8 mouse cellular contexts compared by ENCODE assay signal in the genomic region with DNA sequence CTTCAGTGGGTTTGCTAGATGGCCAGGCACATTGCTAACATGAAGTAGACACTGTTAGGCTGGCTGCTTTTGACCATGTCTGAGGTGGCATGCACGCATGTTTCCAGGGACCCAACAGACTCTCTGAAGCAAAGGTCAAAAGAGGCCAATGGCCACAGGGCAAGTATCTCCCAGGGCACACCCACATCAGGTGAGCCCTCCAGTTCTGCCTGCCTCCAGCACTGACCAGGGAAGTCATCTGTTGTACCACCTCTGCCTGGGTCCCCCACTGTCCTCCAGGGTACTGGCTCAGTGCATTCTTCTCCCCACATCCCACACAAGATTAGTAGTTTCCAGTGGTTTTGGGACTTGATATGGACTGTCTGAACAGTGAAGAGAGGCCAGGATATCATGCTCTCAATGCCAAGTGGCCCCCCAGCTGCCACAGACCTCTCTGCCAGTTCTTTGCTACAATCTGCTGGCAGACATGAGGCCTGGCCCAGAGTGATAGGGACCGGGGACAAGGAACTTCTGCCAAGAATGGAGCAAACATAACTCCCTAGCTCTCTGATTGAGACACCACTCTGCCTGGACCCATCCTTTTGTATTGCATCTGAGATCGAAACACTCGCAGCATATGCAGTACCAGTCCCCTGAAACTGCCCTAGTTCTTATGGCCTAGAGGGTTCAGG. TPM values are rescaled to one million over a fixed set of nuclear protein-coding genes. Genes with fewer than 3 reads are reported as not detected.
A peak's percentile ranks its signal among the peaks of the same experiment; 100 is the strongest.
DNase-seq lines count a peak whose midpoint lies in the region; ATAC-seq and TF ChIP-seq lines count a peak whose summit lies in the region.

No protein-coding gene starts in this region.

- no peak for TF ChIP-seq POLR2A in spleen, adult 2 months (IDR thresholded peaks at IDR 0.05; ENCODE audit: low read depth, low read length)

- peak overlapping the region; percentile 64 for H3K9ac ChIP-seq in forebrain, embryonic 12.5 days
- H3K9ac ChIP-seq in kidney, embryonic 15.5 days, result peak overlapping the region; percentile 41; the same call in 1 of the 2 replicates

- peaks cover 4% of the 10 kb centered on the region; the same call in 1 of the 2 replicates for H3K36me3 ChIP-seq in spleen, adult 2 months (ENCODE audit: control insufficient read depth, insufficient read depth, low read length)
- H3K36me3 ChIP-seq in forebrain, embryonic 12.5 days (replicated peaks), result peaks cover 14% of the 10 kb centered on the region; the same call in 1 of the 2 replicates
- peaks cover 14% of the 10 kb centered on the region for H3K36me3 ChIP-seq in kidney, embryonic 15.5 days
- peaks cover 18% of the 10 kb centered on the region for H3K36me3 ChIP-seq in midbrain, embryonic 10.5 days

- no peak for TF ChIP-seq CTCF in spleen, adult 2 months (IDR thresholded peaks at IDR 0.05; ENCODE audit: extremely low read depth, insufficient read depth, insufficient read length, insufficient replicate concordance)

- H3K27ac ChIP-seq in spleen, adult 2 months (ENCODE audit: insufficient read depth, low read length), result peak overlapping the region; percentile 89; the same call in 1 of the 2 replicates
- peak overlapping the region; percentile 88 for H3K27ac ChIP-seq in forebrain, embryonic 12.5 days
- H3K27ac ChIP-seq in kidney, embryonic 15.5 days, result peak overlapping the region; percentile 90
- H3K27ac ChIP-seq in midbrain, embryonic 10.5 days (replicated peaks), result peak overlapping the region; percentile 91

- no peak; the same call in none of the 2 replicates for ATAC-seq in forebrain, embryonic 12.5 days (ENCODE audit: low FRiP score)
- ATAC-seq in kidney, embryonic 15.5 days (replicated peaks; ENCODE audit: low FRiP score), result peak; percentile 7

- H3K4me3 ChIP-seq in spleen, adult 2 months (ENCODE audit: extremely low read depth, insufficient read depth, insufficient read length), result no peak overlapping the region
- H3K4me3 ChIP-seq in forebrain, embryonic 12.5 days (replicated peaks), result peak overlapping the region; percentile 55
- H3K4me3 ChIP-seq in kidney, embryonic 15.5 days (replicated peaks), result peak overlapping the region; percentile 57; the same call in 1 of the 2 replicates
- peak overlapping the region; percentile 68 for H3K4me3 ChIP-seq in midbrain, embryonic 10.5 days

- peaks cover 4% of the 10 kb centered on the region; the same call in 1 of the 2 replicates for H3K4me1 ChIP-seq in spleen, adult 2 months (ENCODE audit: control insufficient read depth, insufficient read depth, insufficient read length)
- H3K4me1 ChIP-seq in forebrain, embryonic 12.5 days, result peaks cover 13% of the 10 kb centered on the region
- H3K4me1 ChIP-seq in kidney, embryonic 15.5 days, result peaks cover 30% of the 10 kb centered on the region
- peaks cover 37% of the 10 kb centered on the region for H3K4me1 ChIP-seq in midbrain, embryonic 10.5 days

- WGBS in spleen, adult 2 months, result 71% methylated on average over 4 of the region's 4 CpGs
- 80% methylated on average over 4 of the region's 4 CpGs for WGBS in forebrain, embryonic 12.5 days
- 77% methylated on average over 4 of the region's 4 CpGs for WGBS in kidney, embryonic 15.5 days
- 80% methylated on average over 4 of the region's 4 CpGs for WGBS in midbrain, embryonic 10.5 days

- peak overlapping the region; percentile 65 for H3K4me2 ChIP-seq in forebrain, embryonic 12.5 days
- peak overlapping the region; percentile 54 for H3K4me2 ChIP-seq in kidney, embryonic 15.5 days

- no peak for DNase-seq in spleen, adult 2 months (ENCODE audit: low read depth in 1 of 2, low spot score in 2 of 2)
- DNase-seq in spleen, adult 18-20 months, result no peak
- DNase-seq in midbrain, embryonic 10.5 days (ENCODE audit: low spot score), result no peak
- DNase-seq in right cerebral cortex, postnatal 14 days, result no peak
- no peak for DNase-seq in T-cell, adult 2 months (ENCODE audit: low spot score)
- no peak for DNase-seq in frontal cortex, postnatal 10 days (ENCODE audit: low spot score in 2 of 2)

- no peaks in the 10 kb centered on the region for H3K9me3 ChIP-seq in forebrain, embryonic 12.5 days
- H3K9me3 ChIP-seq in kidney, embryonic 15.5 days (replicated peaks), result no peaks in the 10 kb centered on the region
- no peaks in the 10 kb centered on the region for H3K9me3 ChIP-seq in midbrain, embryonic 10.5 days (replicated peaks)

- H3K27me3 ChIP-seq in spleen, adult 2 months (ENCODE audit: control insufficient read depth, insufficient read depth, low read length), result no peaks in the 10 kb centered on the region
- no peaks in the 10 kb centered on the region for H3K27me3 ChIP-seq in forebrain, embryonic 12.5 days
- H3K27me3 ChIP-seq in kidney, embryonic 15.5 days, result no peaks in the 10 kb centered on the region
- no peaks in the 10 kb centered on the region for H3K27me3 ChIP-seq in midbrain, embryonic 10.5 days (ENCODE audit: low read depth, poor library complexity, severe bottlenecking)

RNA-seq across cellular contexts. Expression of a gene that starts 2.4 kb away (rescaled TPM):
- polyA plus RNA-seq in spleen, adult 2 months (2012; rRNA removed), result 24.3 and 41.3 TPM in 2 replicates
- polyA plus RNA-seq in forebrain, embryonic 12.5 days (2016; fragmentation: Nextera tagmentation; extraction: Ambion mirVana), result 29.1 and 30.0 TPM in 2 replicates
- 25.6 TPM in 2 replicates for polyA plus RNA-seq in kidney, embryonic 15.5 days (2015; fragmentation: Nextera tagmentation; extraction: Ambion mirVana)
- polyA plus RNA-seq in midbrain, embryonic 10.5 days (2016; fragmentation: Nextera tagmentation; extraction: Ambion mirVana), result 25.9 and 28.9 TPM in 2 replicates

RNA-seq across cellular contexts. Expression of a gene that starts 22.2 kb away (rescaled TPM):
- 2.4 and 2.6 TPM in 2 replicates for polyA plus RNA-seq in spleen, adult 2 months (2012; rRNA removed)
- polyA plus RNA-seq in forebrain, embryonic 12.5 days (2016; fragmentation: Nextera tagmentation; extraction: Ambion mirVana), result 10.2 and 12.1 TPM in 2 replicates
- polyA plus RNA-seq in kidney, embryonic 15.5 days (2015; fragmentation: Nextera tagmentation; extraction: Ambion mirVana), result 3.2 and 3.6 TPM in 2 replicates
- 3.7 and 6.3 TPM in 2 replicates for polyA plus RNA-seq in midbrain, embryonic 10.5 days (2016; fragmentation: Nextera tagmentation; extraction: Ambion mirVana)

RNA-seq across cellular contexts. Expression of a gene that starts 22.5 kb away (rescaled TPM):
- 85.6 and 103 TPM in 2 replicates for polyA plus RNA-seq in spleen, adult 2 months (2012; rRNA removed)
- polyA plus RNA-seq in forebrain, embryonic 12.5 days (2016; fragmentation: Nextera tagmentation; extraction: Ambion mirVana), result 73.1 and 81.9 TPM in 2 replicates
- 62.1 and 71.5 TPM in 2 replicates for polyA plus RNA-seq in kidney, embryonic 15.5 days (2015; fragmentation: Nextera tagmentation; extraction: Ambion mirVana)
- polyA plus RNA-seq in midbrain, embryonic 10.5 days (2016; fragmentation: Nextera tagmentation; extraction: Ambion mirVana), result 117 and 140 TPM in 2 replicates

RNA-seq across cellular contexts. Expression of a gene that starts 24.6 kb away (rescaled TPM):
- polyA plus RNA-seq in spleen, adult 2 months (2012; rRNA removed), result 46.9 and 47.6 TPM in 2 replicates
- polyA plus RNA-seq in forebrain, embryonic 12.5 days (2016; fragmentation: Nextera tagmentation; extraction: Ambion mirVana), result 11.3 and 13.2 TPM in 2 replicates
- polyA plus RNA-seq in kidney, embryonic 15.5 days (2015; fragmentation: Nextera tagmentation; extraction: Ambion mirVana), result 27.8 and 30.2 TPM in 2 replicates
- 20.6 and 21.4 TPM in 2 replicates for polyA plus RNA-seq in midbrain, embryonic 10.5 days (2016; fragmentation: Nextera tagmentation; extraction: Ambion mirVana)

RNA-seq across cellular contexts. Expression of a gene that starts 29.4 kb away (rescaled TPM):
- polyA plus RNA-seq in spleen, adult 2 months (2012; rRNA removed), result 31.2 and 35.1 TPM in 2 replicates
- 15.3 and 16.2 TPM in 2 replicates for polyA plus RNA-seq in forebrain, embryonic 12.5 days (2016; fragmentation: Nextera tagmentation; extraction: Ambion mirVana)
- polyA plus RNA-seq in kidney, embryonic 15.5 days (2015; fragmentation: Nextera tagmentation; extraction: Ambion mirVana), result 10.6 and 10.8 TPM in 2 replicates
- 9.0 and 10.6 TPM in 2 replicates for polyA plus RNA-seq in midbrain, embryonic 10.5 days (2016; fragmentation: Nextera tagmentation; extraction: Ambion mirVana)
